In genomic region chr6:141381473-141381872, GRCm38 (mm10) we compare ENCODE assay signal across 8 mouse cellular contexts.
DNase-seq lines count a peak whose midpoint lies in the region; ATAC-seq and TF ChIP-seq lines count a peak whose summit lies in the region.

No protein-coding gene starts in this region.

- peak; percentile 70 for DNase-seq in embryonic facial prominence, embryonic 10.5 days (ENCODE audit: low spot score)
- DNase-seq in forebrain, postnatal 0 days: no peak
- DNase-seq in lung, postnatal 25 days (ENCODE audit: low spot score): peak; percentile 13
- no peak for DNase-seq in cerebellum, adult 18-20 months
- DNase-seq in layer of hippocampus, adult 9-11 months: no peak
- DNase-seq in adrenal gland, adult 2 months: no peak
- DNase-seq in layer of hippocampus, adult 8-10 months (ENCODE audit: low spot score in 2 of 2): no peak

- peak overlapping the region; percentile 66 for H3K27ac ChIP-seq in embryonic facial prominence, embryonic 10.5 days (replicated peaks)
- H3K27ac ChIP-seq in forebrain, postnatal 0 days (ENCODE audit: low read depth, low read length): no peak overlapping the region
- H3K27ac ChIP-seq in intestine, postnatal 0 days (ENCODE audit: low read depth, low read length): no peak overlapping the region

- no peak for TF ChIP-seq CTCF in forebrain, postnatal 0 days (IDR thresholded peaks at IDR 0.05; ENCODE audit: low read depth)
- no peak for TF ChIP-seq CTCF in intestine, postnatal 0 days (IDR thresholded peaks at IDR 0.05; ENCODE audit: low read depth)

- H3K9me3 ChIP-seq in embryonic facial prominence, embryonic 10.5 days: no peaks in the 10 kb centered on the region
- H3K9me3 ChIP-seq in forebrain, postnatal 0 days (ENCODE audit: low read length): no peaks in the 10 kb centered on the region
- no peaks in the 10 kb centered on the region for H3K9me3 ChIP-seq in intestine, postnatal 0 days (ENCODE audit: control insufficient read depth)

- peak; percentile 20; the same call in 1 of the 2 replicates for ATAC-seq in forebrain, postnatal 0 days
- no peak for ATAC-seq in intestine, postnatal 0 days

- no peaks in the 10 kb centered on the region for H3K27me3 ChIP-seq in embryonic facial prominence, embryonic 10.5 days (replicated peaks; ENCODE audit: low read depth, poor library complexity, severe bottlenecking)
- no peaks in the 10 kb centered on the region for H3K27me3 ChIP-seq in forebrain, postnatal 0 days (ENCODE audit: insufficient read depth, low read length)
- H3K27me3 ChIP-seq in intestine, postnatal 0 days (replicated peaks; ENCODE audit: control insufficient read depth, insufficient read depth, low read length): no peaks in the 10 kb centered on the region

- 28% methylated on average over 8 of the region's 8 CpGs for WGBS in embryonic facial prominence, embryonic 10.5 days
- WGBS in forebrain, postnatal 0 days: 44% methylated on average over 8 of the region's 8 CpGs
- WGBS in intestine, postnatal 0 days: 19% methylated on average over 8 of the region's 8 CpGs

- H3K36me3 ChIP-seq in embryonic facial prominence, embryonic 10.5 days (replicated peaks): no peaks in the 10 kb centered on the region
- H3K36me3 ChIP-seq in forebrain, postnatal 0 days (ENCODE audit: insufficient read depth): no peaks in the 10 kb centered on the region
- no peaks in the 10 kb centered on the region for H3K36me3 ChIP-seq in intestine, postnatal 0 days (ENCODE audit: control insufficient read depth, insufficient read depth)

- H3K4me1 ChIP-seq in embryonic facial prominence, embryonic 10.5 days: peaks cover 24% of the 10 kb centered on the region
- no peaks in the 10 kb centered on the region for H3K4me1 ChIP-seq in forebrain, postnatal 0 days (ENCODE audit: insufficient read depth)
- H3K4me1 ChIP-seq in intestine, postnatal 0 days (replicated peaks; ENCODE audit: control insufficient read depth, insufficient read depth, low read length): peaks cover 5% of the 10 kb centered on the region; the same call in 1 of the 2 replicates

- no peak overlapping the region for H3K4me2 ChIP-seq in forebrain, postnatal 0 days (ENCODE audit: low read depth)
- H3K4me2 ChIP-seq in intestine, postnatal 0 days (replicated peaks; ENCODE audit: low read depth): peak overlapping the region; percentile 33

- H3K4me3 ChIP-seq in embryonic facial prominence, embryonic 10.5 days: peak overlapping the region; percentile 13; the same call in 1 of the 2 replicates
- no peak overlapping the region for H3K4me3 ChIP-seq in forebrain, postnatal 0 days (ENCODE audit: low read depth, low read length)
- H3K4me3 ChIP-seq in intestine, postnatal 0 days (ENCODE audit: low read depth, low read length): no peak overlapping the region

- H3K9ac ChIP-seq in forebrain, postnatal 0 days: no peak overlapping the region
- H3K9ac ChIP-seq in intestine, postnatal 0 days (ENCODE audit: low read depth, low read length): no peak overlapping the region

Comparison
In these comparisons a context has a peak if more than half of its experiments do, and no peak if none do; other contexts are left out.
1. DNase-seq: peak in embryonic facial prominence, embryonic 10.5 days (single experiment) and lung, postnatal 25 days (single experiment); none in forebrain, postnatal 0 days (single experiment), cerebellum, adult 18-20 months (0 of 2), layer of hippocampus, adult 9-11 months (single experiment), adrenal gland, adult 2 months (single experiment) and layer of hippocampus, adult 8-10 months (0 of 2).